Mouse (Mus musculus) bone marrow macrophage, adult 2 months (primary cell): ENCODE measurements around the gene Oxtr.

ENCODE experiments used
- CTCF ChIP-seq: IDR thresholded peaks from 2 replicates; pipeline ENCODE4 v1.5.1; 2012; ENCODE audit warnings: low read depth, mild to moderate bottlenecking, low read length, moderate library complexity
- POLR2A ChIP-seq: IDR thresholded peaks from 2 replicates; pipeline ENCODE4 v1.6.1; 2012; ENCODE audit warnings: mild to moderate bottlenecking, low read depth, low read length, borderline replicate concordance

GRCm38 (mm10) chr6:112525434-112525833, 35.7 kb upstream of the Oxtr start:
- no peak for TF ChIP-seq CTCF
- TF ChIP-seq POLR2A, result no peak
